Mouse (Mus musculus) right cerebral cortex, postnatal 36 days (tissue): ENCODE measurements at regions not wholly inside any gene's neighbourhood (a gene's known extent, or its start where the extent isn't known, plus 50 kb on each side); places are given as distances from the start of the nearest gene placed in this dataset.

Experiments
- DNase-seq, 2 experiments: peaks; one replicate each; pipeline ENCODE4 v3.0.0; 2022; ENCODE audit warnings: low spot score in 2 of 2, mixed read lengths in 1 of 2

- no peak for DNase-seq
Observed at GRCm38 (mm10) chr5:112171325-112171724, 81.0 kb downstream of the Cryba4 start.

GRCm38 (mm10) chr5:112179213-112180057, 72.9 kb downstream of the Cryba4 start:
- no peak for DNase-seq

- DNase-seq, result no peak
Observed at GRCm38 (mm10) chr5:112182775-112183174, 69.5 kb downstream of the Cryba4 start.

- no peak for DNase-seq
Observed at GRCm38 (mm10) chr5:112195667-112196066, 56.7 kb downstream of the Cryba4 start.
